Mouse (Mus musculus): Measurements from ENCODE around the gene Tnfrsf25.

Tnfrsf25 gene

DNA sequence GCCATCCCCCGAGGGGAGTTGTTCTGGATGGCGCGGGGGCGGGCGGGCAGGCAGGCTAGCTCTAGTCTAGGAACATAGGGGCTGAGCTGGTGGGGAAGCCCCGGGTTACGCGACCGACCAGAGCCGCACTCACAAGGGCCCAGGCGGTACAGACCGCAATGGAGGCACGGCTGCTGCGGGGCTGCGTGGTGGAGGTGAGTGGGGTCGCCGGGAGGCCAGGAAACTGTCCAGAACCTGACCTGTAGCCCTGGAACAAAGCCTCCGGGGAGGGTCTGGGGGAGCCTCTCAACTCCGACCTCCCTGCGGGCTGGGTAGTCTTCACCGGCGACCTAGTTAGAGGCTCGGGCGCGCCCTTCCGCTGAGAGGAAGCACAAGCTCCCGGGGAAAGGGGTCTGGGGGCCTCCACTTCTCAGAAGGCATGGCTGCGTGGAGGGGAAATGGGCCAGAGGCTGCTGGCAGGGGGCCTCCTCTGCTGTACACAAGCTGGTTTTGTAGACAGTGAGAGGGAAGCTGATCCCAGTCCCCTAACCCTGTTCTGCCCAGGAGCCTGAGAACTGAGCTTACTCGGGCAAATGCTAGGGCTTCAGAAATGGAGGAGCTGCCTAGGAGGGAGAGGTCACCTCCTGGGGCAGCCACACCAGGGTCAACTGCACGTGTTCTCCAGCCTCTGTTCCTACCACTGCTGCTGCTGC lies at the start of gene Tnfrsf25:
Gene Tnfrsf25, plus strand, starts transcription at position 14 of the 692 bp plus-strand sequence.
- DNase-seq (ENCODE audit: low spot score in 2 of 2), result no peak

GRCm38 (mm10) chr4:152067280-152067679 lies 48.5 kb upstream of the Tnfrsf25 start:
- DNase-seq (ENCODE audit: low spot score in 2 of 2), result no peak

- DNase-seq (ENCODE audit: low spot score in 2 of 2), result no peak
Measured at GRCm38 (mm10) chr4:152068166-152068724, 47.5 kb upstream of the Tnfrsf25 start.

DNA sequence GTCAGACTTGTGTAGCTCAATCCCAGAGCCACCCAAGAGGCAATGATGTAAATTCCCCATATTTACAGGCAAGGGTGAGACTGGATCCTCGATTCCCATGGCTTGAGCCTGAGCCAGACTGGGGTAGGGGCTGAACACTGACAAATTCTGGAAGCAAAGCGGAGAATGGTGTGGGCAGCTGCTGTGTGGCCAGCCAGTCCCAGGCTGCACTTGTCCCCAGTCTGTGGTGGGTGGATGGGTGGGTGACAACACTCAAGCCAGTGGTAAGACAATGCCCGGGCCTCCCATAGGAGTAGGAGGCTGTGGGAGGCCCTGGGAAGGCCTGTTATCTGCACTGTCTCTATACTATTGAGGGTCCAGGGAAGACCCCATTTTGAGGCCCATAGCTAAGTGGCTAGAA lies 46.5 kb upstream of the Tnfrsf25 start:
- DNase-seq (ENCODE audit: low spot score in 2 of 2), result no peak

- DNase-seq (ENCODE audit: low spot score in 2 of 2), result no peak
Measured at GRCm38 (mm10) chr4:152070494-152071396, 45.0 kb upstream of the Tnfrsf25 start.

DNA sequence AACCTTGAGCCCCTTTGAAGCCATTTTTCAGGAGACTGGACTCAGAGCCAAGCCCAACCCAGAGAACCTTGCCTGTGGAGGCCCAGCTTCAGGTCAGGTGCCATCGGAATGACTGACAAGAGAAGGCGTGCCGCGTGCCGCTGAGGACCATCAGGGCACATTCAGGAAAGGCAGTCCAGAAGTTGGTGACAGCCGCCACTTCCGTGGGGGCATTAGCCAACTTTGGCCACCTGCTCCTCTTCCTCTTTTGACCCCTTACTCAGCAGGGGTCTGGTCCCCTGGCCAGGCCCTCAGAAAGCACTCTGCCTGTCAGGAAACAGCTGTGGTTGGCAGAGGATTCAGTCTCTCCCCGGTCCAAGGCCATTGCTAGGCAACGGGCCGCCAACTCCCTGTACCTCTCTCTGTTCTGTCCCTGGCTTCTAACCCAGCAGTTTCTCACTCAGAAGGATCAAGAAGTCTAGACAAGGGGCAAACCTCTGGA lies 43.6 kb upstream of the Tnfrsf25 start, which contains the start of gene Plekhg5:
Gene Plekhg5, plus strand, starts transcription at position 378 of the 481 bp plus-strand sequence.
- peak in 1 of 2 experiments; percentile 26 for DNase-seq (ENCODE audit: low spot score in 2 of 2)

DNA sequence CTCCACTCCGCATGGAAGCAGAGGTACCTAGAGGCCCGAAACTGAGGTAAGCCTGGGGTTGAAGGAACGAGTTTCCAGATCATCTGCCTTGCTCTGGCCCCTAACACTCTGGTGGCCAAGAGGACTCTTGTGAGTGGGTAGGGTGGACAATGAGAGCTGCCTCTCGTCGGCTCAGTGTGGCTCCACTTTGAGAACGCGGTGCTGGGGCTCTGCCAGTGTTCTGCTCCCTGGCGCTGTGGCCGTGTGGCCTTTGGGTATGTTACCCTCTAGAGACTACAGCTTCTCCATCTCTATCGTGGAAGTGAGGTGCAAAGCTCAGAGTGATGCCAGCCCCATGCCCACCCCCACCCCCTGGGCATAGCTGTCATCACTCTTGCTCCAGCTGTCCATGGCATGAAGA lies 43.1 kb upstream of the Tnfrsf25 start:
- no peak for DNase-seq (ENCODE audit: low spot score in 2 of 2)

GRCm38 (mm10) chr4:152073715-152074114 lies 42.0 kb upstream of the Tnfrsf25 start:
- DNase-seq (ENCODE audit: low spot score in 2 of 2), result no peak

DNA sequence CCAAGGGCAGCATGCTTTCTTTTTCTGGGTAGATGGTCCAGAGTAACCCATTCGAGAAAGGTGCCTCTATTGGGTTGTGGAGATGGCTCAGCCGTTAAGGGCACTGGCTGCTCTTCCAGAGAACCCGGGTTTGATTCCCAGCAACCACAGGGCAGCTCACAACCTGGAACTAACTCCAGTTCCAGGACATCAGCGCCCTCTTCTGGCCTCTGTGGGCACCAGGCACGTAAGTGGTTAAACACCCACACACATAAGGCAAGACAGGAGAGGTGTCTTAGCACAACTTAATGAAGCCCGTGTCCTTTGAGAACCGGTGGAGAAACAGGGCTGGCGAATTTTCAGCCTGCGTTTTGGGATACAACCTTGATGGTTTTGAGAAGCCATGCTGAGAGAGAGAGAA lies 41.2 kb upstream of the Tnfrsf25 start:
- no peak for DNase-seq (ENCODE audit: low spot score in 2 of 2)

DNA sequence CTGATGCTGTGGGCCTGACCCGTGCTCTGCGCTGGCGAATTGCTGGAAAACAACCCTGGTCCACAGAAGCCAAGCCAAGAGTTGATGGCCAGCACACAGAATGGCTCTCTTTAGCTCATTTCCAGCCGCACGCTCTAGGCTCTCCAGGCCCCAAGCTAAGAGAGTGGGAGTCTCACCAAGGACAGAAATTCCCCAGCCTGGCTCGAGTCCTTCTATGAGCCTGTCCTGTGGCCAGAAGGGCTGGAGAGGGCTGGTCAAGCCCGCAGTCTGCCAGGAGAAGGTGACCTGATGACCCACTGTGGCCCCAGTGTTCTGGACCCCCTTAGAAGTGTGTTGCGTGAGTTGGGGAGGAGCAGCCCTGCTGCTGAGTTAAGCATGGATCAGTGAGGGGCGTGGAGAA lies 38.5 kb upstream of the Tnfrsf25 start:
- DNase-seq (ENCODE audit: low spot score in 2 of 2), result no peak

GRCm38 (mm10) chr4:152078105-152078530 lies 37.6 kb upstream of the Tnfrsf25 start:
- DNase-seq (ENCODE audit: low spot score in 2 of 2), result no peak

DNA sequence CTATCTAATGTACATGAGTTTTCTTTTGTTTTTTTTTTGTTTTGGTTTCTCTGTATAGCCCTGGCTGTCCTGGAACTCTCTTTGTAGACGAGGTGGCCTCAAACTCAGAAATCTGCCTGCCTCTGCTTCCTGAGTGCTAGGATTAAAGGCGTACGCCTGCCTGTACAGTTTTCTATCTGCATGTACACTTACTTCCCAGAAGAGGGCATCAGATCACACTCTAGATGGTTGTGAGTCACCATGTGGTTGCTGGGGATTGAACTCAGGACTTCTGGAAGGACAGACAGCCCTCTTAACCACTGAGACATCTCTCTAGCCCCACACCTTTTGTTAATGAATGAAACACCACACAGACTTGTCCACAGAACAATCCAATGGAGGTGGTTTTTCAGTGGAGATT lies 36.5 kb upstream of the Tnfrsf25 start:
- DNase-seq (ENCODE audit: low spot score in 2 of 2), result no peak

- DNase-seq (ENCODE audit: low spot score in 2 of 2), result no peak
Measured at GRCm38 (mm10) chr4:152079931-152080330, 35.8 kb upstream of the Tnfrsf25 start.

DNA sequence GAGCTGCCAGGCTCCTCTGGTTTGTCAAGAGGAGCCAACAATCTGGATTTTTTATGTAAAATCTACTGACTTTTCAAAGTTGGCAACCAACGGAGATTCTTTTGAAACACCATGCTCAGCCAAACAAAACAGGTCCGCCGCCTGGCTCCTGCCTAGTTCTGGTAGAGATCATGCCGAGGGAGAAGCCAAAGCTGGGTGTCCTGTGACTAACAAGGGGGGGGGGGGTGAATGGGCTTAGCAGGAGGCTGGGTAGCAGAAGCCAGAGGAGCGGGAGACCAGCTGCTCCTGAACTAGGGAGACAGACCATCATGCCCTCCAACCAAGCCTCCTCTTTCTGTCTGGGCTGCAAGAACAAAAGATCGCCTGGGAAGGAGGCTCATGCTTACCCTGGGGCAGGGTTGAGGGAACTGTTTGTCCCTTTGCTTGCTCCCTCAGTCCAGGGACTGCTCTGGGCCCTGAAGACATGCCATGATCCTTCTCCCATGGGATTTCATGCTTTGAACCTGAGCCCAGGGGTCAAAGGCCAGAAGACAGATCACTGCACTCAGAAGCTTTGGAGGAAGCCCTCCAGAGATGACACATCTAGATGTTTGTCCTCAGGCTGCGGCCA lies 32.0 kb upstream of the Tnfrsf25 start:
- no peak for DNase-seq (ENCODE audit: low spot score in 2 of 2)

GRCm38 (mm10) chr4:152084616-152085015 lies 31.1 kb upstream of the Tnfrsf25 start:
- DNase-seq (ENCODE audit: low spot score in 2 of 2), result no peak

DNA sequence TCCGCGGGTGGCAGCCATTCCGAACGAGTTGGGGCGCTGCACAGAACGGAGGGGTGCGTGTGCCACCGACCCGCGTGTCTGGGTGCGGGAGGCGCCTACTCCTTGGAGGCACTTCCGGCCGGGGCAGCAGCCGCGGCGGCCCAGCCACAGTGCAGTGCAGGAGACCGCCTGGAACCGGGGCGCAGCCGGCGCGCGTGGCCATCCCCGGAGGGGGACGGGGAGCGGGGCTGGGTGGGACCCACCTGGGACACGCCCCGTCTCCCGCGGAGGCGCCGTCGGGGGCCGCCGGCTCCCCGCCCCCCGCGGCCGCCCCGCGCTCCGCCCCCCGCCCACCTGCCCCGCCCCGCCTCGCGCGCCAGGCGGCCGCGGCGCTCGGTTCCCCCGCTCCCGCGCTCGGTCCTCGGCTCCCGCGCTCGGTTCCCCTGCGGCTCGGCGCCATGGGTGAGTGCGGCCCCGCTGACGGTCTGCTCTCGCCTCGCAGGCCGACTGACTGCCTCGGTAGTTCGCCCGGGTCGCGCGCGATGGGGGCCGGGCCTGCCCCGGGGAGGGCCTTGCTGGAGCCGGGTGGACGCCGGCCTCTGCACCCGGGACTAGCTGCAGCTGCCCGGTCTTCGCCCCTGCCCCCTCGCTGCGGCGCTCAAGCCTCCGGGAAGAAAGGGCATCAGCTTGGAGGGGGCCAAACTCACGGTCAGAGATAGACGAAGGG lies 29.1 kb upstream of the Tnfrsf25 start:
- DNase-seq (ENCODE audit: low spot score in 2 of 2), result peak in 1 of 2 experiments; percentile 46

DNA sequence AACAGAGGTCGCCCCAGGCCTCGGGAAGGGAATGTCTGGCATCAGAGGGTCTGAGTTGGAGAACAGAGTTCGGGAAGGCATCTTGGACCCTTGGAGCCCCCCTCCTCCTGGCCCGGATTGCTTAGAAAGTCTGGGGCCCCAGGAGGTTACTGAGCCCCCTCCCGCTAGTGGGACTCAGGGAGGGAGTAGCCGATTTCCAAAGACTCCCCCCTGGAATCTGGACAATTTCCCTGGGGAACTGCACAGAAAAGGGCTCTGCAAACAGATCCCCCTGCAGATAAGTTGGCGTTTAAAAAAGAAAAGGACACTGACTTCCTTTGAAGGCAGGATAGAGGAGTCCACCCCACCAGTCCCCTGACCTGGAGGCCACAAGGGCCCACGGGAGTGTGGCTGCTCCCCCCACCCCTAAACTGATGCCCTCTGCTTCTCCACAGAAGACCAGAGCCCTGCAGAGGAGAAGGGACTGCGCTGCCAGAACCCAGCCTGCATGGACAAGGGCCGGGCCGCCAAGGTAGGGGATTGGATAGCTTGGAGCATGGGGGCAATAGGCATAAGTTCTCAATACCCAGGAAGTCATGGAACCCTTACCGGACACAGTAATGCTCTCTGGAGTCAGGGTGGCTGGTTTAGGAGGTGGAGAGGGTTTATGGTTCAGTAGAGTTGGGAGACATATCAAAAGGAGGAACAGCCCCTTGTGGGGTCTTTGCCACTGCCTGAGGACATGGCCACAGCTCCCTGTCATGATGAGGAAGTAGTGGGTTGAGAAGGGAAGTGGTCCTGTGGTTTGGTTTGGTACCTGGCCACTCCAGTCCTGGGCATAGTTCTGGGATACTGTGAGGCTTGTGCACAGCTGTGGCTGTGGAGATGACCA lies 28.3 kb upstream of the Tnfrsf25 start:
- no peak for DNase-seq (ENCODE audit: low spot score in 2 of 2)

DNA sequence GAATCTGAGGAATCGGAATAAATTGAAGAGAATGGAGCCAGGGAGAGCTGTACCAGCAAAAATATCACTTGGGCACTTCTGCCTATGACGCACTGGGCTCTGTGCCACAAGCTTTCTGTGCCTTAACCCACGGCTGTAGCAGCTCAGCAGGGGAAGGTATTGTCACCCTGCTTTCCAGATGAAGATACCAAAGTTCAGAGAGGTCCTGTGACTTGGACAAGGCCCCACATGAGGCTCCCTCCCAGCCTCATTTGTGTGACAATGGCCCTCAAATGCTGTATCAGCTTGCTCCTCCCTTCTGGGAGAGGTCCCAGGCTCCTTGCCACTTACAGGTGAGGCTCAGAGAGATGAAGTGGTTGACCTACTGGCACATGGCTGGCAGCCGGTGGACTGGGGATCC lies 27.6 kb upstream of the Tnfrsf25 start:
- peak in 1 of 2 experiments; percentile 76 for DNase-seq (ENCODE audit: low spot score in 2 of 2)

DNA sequence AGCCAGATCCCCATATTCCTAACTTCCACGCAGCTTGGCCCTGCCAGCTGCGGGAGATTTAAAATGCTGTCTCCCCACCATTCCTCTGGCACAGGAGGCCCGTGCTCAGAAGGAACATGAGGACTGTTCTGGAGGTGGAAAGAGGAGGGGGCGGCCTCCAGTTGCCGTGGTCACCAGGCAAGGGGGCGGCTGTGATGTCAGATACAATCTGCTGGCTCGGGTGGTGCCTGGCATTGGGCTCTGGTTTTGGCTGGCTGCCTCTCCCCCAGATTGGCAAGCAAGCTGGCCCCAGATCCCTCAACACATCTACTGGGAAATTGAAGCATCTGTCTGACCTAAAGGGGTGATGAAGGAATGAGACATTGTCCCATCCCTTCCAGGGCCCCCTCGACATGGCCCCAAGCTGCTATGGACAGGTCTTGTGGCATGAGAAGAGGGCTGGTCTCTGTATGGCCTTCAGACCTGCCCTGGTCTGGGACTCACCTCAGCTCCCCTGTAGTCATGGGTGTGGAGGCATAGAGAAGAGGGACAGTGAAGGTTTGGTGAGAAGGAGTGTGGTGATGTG lies 27.1 kb upstream of the Tnfrsf25 start:
- peak; percentile 88 to 91 for DNase-seq (ENCODE audit: low spot score in 2 of 2)

GRCm38 (mm10) chr4:152090191-152090590 lies 25.5 kb upstream of the Tnfrsf25 start:
- no peak for DNase-seq (ENCODE audit: low spot score in 2 of 2)
